Mouse (Mus musculus) midbrain, postnatal 0 days (tissue): ENCODE results near the gene Lag3. TPM values are rescaled to one million over a fixed set of nuclear protein-coding genes. Genes with fewer than 3 reads are reported as not detected.

Experiments used
- ATAC-seq: fragments of 200-750 bp; cut with Nextera tagmentation; 2 replicates; pipeline ENCODE4 v1.8.0; 2017; ENCODE audit warnings: moderate number of reproducible peaks, mild to moderate bottlenecking, moderate TSS enrichment, moderate library complexity; ENCODE audit not compliant: low FRiP score
- DNase-seq: peaks from one replicate; pipeline ENCODE4 v3.0.0-alpha.2; 2015; ENCODE audit warnings: low spot score
- H3K27ac ChIP-seq: fragments of 300-500 bp; sonication (generic); 2 replicates; pipeline ENCODE4 v1.5.1; 2014; ENCODE audit warnings: low read depth, mild to moderate bottlenecking, low read length, mixed read lengths
- H3K27me3 ChIP-seq: fragments of 300-500 bp; sonication (generic); 2 replicates; pipeline ENCODE4 v1.6.1; 2014; ENCODE audit warnings: low read length, control low read depth, mixed read lengths; ENCODE audit not compliant: insufficient read depth
- H3K36me3 ChIP-seq: fragments of 300-500 bp; sonication (generic); 2 replicates; pipeline ENCODE4 v1.6.1; 2014; ENCODE audit warnings: low read length, control low read depth, mixed read lengths; ENCODE audit not compliant: insufficient read depth
- H3K4me1 ChIP-seq: fragments of 300-500 bp; sonication (generic); 2 replicates; pipeline ENCODE4 v1.6.1; 2014; ENCODE audit warnings: mild to moderate bottlenecking, control low read depth, antibody characterized with exemption, low read length, mixed read lengths; ENCODE audit not compliant: insufficient read depth
- H3K4me2 ChIP-seq: fragments of 300-500 bp; sonication (generic); 2 replicates; pipeline ENCODE4 v1.6.1; 2014; ENCODE audit warnings: low read depth, mild to moderate bottlenecking, low read length, mixed read lengths; ENCODE audit not compliant: poor library complexity, severe bottlenecking
- H3K4me3 ChIP-seq: fragments of 300-500 bp; sonication (generic); 2 replicates; pipeline ENCODE4 v1.5.1; 2014; ENCODE audit warnings: low read depth, mild to moderate bottlenecking, low read length, moderate library complexity
- H3K9ac ChIP-seq: fragments of 300-500 bp; sonication (generic); replicated peaks from 2 replicates; pipeline ENCODE4 v1.6.1; 2014; ENCODE audit warnings: mild to moderate bottlenecking, low read length, moderate library complexity, mixed read lengths; ENCODE audit not compliant: poor library complexity, severe bottlenecking
- H3K9me3 ChIP-seq: fragments of 300-500 bp; sonication (generic); 2 replicates; pipeline ENCODE4 v1.6.1; 2016; ENCODE audit warnings: low read length, control low read depth
- CTCF ChIP-seq: IDR thresholded peaks from 2 replicates; pipeline ENCODE4 v1.5.1; 2016; ENCODE audit warnings: antibody characterized with exemption, mild to moderate bottlenecking
- WGBS: fragments of 180-500 bp; shearing (Covaris S2); extraction: QIAGEN DNeasy Blood & Tissue Kit; methylation state at CpG from one replicate; pipeline ENCODE4 v1.1.7; 2014; 5-methylcytosine and 5-hydroxymethylcytosine counted together
- polyA plus RNA-seq: library from polyadenylated mRNA; unstranded; fragments of >200 nt; fragmentation: Nextera tagmentation; extraction: Ambion mirVana; gene quantifications from 2 replicates; pipeline ENCODE4 v1.2.1, GENCODE M21; 2015
- total RNA-seq: library from RNA; depleted of rRNA; stranded (reverse); fragments of >200 nt; gene quantifications from 2 replicates; pipeline ENCODE4 v1.2.3, GENCODE M21; 2014

The Lag3 gene
- total and polyA plus RNA-seq, 2 experiments from 2014 or later = 1.1 to 2.8 TPM

DNA sequence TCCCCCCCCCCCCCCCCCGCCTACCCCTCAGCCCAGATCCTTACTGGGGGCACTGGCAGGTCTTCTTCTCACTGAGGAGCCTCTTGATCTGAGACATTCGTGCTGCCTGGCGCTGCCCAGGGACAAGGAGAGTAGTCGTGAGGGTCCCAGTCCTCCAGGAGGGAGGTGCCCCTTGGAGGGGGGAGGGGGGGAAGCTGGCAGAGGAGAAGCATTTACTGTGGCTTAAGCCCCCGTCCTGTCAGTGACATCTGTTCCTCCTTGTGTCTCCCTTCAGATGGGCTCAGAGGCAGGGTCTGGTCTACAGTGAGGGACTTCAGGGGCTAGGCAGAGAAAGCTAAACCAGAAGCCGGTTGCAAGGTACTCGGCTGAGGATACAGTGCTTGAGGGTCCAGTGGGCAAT lies 44.9 kb downstream of the Lag3 start:
- no peaks in the 10 kb centered on the region for H3K9me3 ChIP-seq
- TF ChIP-seq CTCF = no peak
- DNase-seq (no peak), ATAC-seq (no peak)
- no peak overlapping the region for H3K27ac ChIP-seq
- H3K4me1 ChIP-seq = peaks cover 17% of the 10 kb centered on the region
- no peaks in the 10 kb centered on the region for H3K36me3 ChIP-seq
- H3K27me3 ChIP-seq = no peaks in the 10 kb centered on the region
- H3K4me3 ChIP-seq = no peak overlapping the region
- no peak overlapping the region for H3K4me2 ChIP-seq
- 50% methylated on average over 6 of the region's 7 CpGs for WGBS
- 0 out of 2 replicates have a peak overlapping the region, but pooled peaks have one; percentile 19 for H3K9ac ChIP-seq

DNA sequence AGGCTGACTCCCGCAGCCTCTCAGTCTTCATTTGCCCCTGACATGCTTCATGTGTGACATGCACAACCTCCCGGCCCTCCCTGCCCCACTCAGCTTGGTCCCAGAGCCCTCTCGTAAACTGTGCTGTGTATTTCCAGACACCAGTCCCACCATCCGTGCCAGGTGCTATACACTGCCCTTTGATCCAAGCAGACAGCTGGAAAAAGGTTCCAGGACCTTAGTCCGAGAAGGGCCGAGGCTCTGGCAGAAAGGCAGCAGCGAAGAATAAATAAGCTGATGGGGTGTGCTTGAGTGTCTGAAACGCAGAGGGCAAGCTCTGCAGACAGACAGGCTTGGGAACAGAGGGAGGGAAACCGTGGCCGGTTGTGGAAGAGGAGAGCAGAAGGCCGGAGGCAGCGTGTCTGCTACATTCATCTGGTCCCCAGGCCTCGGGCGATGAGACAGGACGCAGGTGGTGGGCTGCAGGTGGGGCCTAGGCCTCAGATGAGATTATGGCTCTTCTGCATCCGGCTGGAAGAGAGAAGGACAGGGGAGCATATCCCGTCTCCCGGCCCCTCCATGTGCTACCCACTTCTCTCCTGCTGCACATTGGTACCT lies 45.6 kb downstream of the Lag3 start:
- no peak overlapping the region for H3K4me2 ChIP-seq
- peaks cover 5% of the 10 kb centered on the region; the same call in 1 of the 2 replicates for H3K36me3 ChIP-seq
- H3K9me3 ChIP-seq = no peaks in the 10 kb centered on the region
- no peaks in the 10 kb centered on the region for H3K27me3 ChIP-seq
- peak overlapping the region; percentile 97 for H3K27ac ChIP-seq
- peaks cover 19% of the 10 kb centered on the region for H3K4me1 ChIP-seq
- 60% methylated on average over 15 of the region's 18 CpGs for WGBS
- TF ChIP-seq CTCF = no peak
- no peak overlapping the region for H3K4me3 ChIP-seq
- ATAC-seq (no peak), DNase-seq (peak; percentile 46)
- H3K9ac ChIP-seq = peak overlapping the region; percentile 19; the same call in 1 of the 2 replicates

DNA sequence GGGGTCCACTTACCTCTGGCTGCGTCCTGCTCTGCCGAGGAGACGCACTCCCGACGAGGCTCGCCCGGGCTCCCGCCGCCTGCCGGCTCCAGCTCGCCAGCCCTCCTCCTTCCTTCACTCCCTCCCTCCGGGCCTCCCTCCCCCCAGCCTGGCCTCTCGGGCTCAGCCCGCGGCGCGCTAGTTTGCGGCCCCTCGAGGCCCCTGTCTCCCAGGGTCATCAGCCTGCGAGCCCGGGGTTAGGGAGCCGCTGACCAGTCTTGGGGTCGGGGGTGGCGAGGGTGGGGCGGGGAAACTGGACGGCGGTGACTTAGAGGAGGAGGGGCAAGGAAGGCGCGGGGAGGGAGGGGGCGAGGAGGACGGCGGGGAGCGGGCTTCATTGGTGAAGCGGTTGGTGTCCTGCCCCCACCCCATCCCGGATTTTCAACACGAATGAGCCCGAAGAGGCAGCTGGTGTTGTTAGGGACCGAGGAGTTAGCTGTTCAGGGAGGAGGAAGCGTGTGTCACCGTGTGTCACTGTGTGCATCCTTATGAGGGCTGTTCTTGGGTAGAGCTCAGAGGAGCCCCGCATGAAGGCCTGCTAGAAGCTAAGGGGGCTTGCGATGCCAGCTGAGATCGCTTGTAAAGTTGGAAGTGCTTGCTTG lies 47.7 kb downstream of the Lag3 start, which contains the start of gene Gpr162:
TSS of gene Gpr162 (minus strand) at position 326 of the 641 bp plus-strand sequence.
- DNase-seq = peak; percentile 81
- Histone ChIP-seq H3K27ac (peak within 1 kb of the TSS; percentile 97), H3K36me3 (peaks cover 7% of the 10 kb centered on the region; the same call in 1 of the 2 replicates), H3K27me3 (no peaks in the 10 kb centered on the region), H3K4me2 (peak within 1 kb of the TSS; percentile 75), H3K4me1 (peaks cover 27% of the 10 kb centered on the region), H3K9me3 (no peaks in the 10 kb centered on the region), H3K4me3 (peak within 1 kb of the TSS; percentile 72), H3K9ac (peak within 1 kb of the TSS; percentile 93)
- TF ChIP-seq CTCF = peak; percentile 30
- whole genome bisulfite sequencing = under 1% methylated on average over 31 of the region's 43 CpGs
- ATAC-seq = peak; percentile 64

DNA sequence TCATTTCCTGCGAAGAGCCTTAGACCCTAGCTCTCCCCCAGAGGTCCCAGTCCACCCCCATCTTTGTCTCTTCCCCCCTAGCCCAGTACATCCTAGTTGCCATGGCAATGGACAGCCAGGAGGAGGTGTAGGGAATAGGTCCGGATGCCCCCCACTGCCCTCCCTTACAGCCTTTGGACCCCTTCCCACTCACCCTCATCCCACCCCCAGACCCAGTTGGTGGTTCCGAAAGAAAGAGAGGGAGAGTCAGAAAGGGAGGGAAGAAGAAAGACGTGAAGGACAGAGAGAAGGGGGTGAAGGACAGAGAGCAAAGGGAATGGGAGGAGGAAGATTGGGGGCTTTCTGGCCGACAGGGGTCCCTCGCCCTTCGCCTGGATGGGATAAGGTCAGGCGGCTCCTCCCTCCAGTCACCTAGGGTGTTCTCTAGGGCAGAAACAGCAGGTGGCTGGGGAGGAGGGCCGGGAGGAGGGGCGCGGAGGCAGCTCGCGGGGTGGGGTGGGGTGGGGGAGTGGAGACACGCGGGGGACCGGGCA lies 48.3 kb downstream of the Lag3 start:
- Histone ChIP-seq H3K9me3 (no peaks in the 10 kb centered on the region), H3K9ac (peak overlapping the region; percentile 93), H3K36me3 (peaks cover 7% of the 10 kb centered on the region; the same call in 1 of the 2 replicates), H3K4me1 (peaks cover 31% of the 10 kb centered on the region), H3K4me2 (peak overlapping the region; percentile 75), H3K4me3 (peak overlapping the region; percentile 72), H3K27ac (peak overlapping the region; percentile 97), H3K27me3 (no peaks in the 10 kb centered on the region)
- WGBS = 0% methylated on average over 13 of the region's 16 CpGs
- ATAC-seq (peak; percentile 52), DNase-seq (no peak)
- peak; percentile 41 for TF ChIP-seq CTCF

- peaks cover 32% of the 10 kb centered on the region for H3K4me1 ChIP-seq
- no peak for DNase-seq
- H3K4me3 ChIP-seq = peak overlapping the region; percentile 72
Observed at GRCm38 (mm10) chr6:124862406-124863124, 48.9 kb downstream of the Lag3 start.

More at GRCm38 (mm10) chr6:124862406-124863124, 48.9 kb downstream of the Lag3 start:
- H3K36me3 ChIP-seq = peaks cover 7% of the 10 kb centered on the region; the same call in 1 of the 2 replicates
- H3K27me3 ChIP-seq = no peaks in the 10 kb centered on the region
- no peak for TF ChIP-seq CTCF
- H3K4me2 ChIP-seq = peak overlapping the region; percentile 75
- peak overlapping the region; percentile 93 for H3K9ac ChIP-seq
- H3K9me3 ChIP-seq = no peaks in the 10 kb centered on the region
- 8% methylated on average over 8 of the region's 8 CpGs for WGBS
- peak overlapping the region; percentile 97 for H3K27ac ChIP-seq
- ATAC-seq = no peak
